Mouse (Mus musculus): ENCODE measurements around the gene Slfn5.
"Not testable (repeated sequence)": the region's sequence is repeated elsewhere in the genome, so short reads cannot be mapped to it uniquely, and the experiment has no call there.

The Slfn5 gene

DNA sequence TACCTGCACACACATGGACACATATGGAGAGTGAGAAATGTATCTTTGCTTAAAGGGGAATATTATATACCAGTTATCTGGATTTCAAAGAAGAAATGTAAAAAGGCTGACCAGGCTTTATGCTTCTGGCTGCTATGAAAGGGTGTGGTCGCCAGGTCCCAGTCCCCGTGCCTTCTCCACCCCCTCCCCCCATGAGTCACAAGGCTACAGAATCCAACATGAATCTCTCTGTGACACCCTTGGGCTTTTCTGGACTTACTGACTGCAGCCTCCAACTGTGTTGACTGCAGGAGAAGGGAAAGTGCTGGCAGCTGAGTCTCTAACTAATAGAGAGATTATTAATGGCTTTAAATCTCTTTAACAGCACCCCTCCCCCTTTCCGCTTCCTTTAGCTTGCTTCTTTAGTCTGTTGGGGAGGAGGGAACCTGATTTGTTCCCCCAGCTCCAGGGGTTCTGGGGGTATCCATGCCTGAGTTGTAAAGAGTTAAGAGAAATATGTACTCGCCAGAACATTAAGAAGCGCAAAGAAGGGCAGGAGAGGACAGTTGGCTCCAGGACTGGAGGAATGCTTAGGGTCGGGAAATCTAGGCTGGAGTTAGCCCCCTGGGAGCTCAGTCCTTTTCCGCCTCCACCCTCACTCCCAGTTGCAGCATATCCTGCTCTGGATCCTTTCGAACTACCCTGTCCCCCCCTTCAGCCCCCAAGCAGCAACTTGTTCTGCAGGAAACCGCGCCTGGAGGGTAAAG, at the start of gene Slfn5:
Slfn5 (plus strand) TSS at position 614 of the 746 bp plus-strand sequence.
- DNase-seq (ENCODE audit: low read depth) = no peak

DNA sequence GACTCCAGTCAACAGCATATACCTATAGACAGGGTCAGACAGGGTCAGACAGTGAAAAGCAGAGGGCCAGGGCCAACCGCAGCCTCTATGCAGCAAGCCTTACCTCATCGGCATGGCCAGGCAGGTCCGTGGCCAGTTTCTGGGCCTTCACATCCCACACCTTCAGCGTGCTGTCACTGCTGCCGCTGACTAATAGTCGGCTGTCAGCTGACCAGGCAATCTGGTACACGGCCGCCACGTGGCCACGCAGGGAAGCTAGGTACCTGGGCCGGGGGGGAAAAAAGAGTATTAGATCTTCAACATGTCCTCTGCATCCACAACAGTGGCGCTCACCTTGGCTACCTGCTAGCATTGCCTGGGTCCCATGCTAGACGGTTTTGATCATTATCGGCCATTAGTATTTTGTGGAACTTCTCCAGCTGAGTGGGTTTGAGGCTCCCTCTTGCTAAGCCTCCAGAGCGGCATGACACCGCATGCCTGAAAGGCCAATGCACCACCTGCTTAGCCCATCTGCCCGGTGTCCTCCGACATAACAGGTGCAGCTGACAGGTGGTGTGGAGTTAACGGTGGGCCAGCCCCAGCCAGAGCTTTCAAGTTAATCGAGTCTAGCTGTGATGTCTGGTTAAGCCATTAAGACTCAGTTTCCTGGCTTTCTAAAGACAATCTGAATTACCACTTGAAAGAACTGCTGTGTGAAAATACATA, 49.4 kb upstream of the Slfn5 start:
- DNase-seq (ENCODE audit: low read depth) = no peak

DNA sequence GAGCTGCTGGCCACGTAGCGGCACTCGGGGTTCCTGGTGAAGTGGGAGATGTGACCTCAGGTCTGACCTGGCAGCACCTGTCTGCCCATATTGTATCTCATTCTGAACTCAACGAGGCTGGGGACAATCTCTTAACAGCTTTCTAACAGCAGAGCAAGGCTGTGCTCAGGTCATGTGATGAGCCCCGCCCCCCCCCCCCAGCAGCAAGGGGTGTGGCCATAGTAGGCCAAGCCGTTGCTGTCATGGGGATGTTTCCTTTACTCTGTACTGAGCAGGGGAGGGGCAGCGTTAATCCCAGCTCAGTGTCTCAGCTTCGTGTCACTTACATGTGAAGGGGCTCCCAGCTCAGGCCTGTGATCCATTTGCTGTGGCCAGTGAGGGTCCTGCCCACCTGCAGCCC, 46.2 kb upstream of the Slfn5 start:
- no peak for DNase-seq (ENCODE audit: low read depth)

DNA sequence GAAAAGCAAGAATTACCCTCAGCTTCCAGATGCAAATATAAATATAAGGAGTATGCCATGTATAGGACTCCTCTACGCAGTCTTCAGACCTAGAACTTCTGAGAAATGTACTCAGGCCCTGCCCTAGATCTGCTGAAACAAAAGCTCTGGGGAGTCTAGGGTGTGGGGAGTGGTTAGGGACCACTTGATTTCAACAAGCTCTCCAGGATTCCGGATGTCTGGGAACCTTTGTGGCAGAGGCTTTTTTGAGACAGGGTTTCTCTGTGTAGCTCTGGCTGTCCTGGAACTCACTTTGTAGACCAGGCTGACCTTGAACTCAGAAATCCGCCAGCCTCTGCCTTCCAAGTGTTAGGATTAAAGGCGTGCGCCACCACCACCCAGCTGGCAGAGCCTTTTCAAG, 45.3 kb upstream of the Slfn5 start:
- no peak for DNase-seq (ENCODE audit: low read depth)

DNA sequence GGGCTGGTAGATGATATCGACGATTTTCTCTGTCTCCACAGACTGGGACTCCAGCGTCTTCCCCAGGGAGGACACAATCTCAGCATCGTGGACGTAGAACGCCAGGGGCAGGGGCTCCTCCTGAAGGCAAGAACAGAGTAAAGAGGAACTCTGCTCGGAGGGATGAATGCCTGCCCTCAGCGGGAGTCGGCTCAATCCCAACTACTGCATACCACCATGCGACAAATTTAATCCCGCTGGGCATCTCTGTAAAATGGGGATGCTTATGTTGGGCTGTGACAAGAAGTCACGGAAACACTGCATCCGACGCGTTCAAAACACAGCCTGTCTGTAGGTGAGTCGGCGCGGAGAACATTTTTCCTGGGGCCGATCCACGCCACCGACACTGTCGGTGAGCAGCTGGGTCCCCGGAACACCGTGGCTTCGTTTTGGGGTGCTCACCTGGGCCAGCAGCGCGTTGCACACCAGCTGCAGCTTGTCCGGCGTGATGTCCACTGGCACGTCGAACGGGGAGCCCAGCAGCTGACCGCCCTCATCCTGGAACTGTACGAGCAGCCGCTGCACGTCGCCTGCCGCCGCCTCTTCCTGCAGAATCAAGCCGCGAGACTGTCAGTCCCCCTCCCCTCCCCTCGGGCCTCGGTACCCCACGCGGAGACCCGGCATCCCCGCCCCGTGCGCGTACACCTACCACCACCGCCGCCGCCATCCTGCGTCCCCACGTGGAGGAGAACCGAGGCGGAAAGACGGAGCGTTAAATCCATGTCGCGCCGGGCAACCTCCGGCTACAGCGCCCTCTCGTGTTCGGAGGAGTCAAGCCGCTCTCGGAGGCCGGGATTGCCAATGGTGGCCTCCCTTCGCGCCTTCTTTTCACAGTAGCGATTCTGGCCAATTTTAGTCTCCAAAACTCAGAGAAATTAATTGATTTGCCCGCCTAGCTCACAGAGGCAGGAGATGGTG, 43.2 kb upstream of the Slfn5 start, which contains the start of gene Nle1:
Nle1 (minus strand) TSS at position 761 of the 957 bp plus-strand sequence.
- DNase-seq (ENCODE audit: low read depth) = peak; percentile 93

DNA sequence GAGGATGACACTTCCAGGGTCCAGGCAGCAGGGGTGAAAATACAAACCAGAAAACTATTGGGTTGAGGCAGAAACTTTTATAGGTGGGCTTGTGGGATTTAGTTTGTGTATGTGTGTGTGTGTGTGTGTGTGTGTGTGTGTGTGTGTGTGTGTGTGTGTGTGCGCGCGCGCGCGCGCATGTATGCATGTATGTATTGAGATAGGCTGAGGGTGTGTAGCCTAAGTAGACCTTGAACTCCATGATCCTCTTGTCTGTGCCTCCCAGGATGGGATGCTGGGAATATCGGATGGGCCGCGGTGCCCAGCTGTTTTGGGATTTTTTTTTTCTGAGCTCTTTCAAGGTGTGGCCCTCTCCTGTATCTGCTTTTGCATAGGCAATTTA, 42.5 kb upstream of the Slfn5 start:
- no peak for DNase-seq (ENCODE audit: low read depth)

DNA sequence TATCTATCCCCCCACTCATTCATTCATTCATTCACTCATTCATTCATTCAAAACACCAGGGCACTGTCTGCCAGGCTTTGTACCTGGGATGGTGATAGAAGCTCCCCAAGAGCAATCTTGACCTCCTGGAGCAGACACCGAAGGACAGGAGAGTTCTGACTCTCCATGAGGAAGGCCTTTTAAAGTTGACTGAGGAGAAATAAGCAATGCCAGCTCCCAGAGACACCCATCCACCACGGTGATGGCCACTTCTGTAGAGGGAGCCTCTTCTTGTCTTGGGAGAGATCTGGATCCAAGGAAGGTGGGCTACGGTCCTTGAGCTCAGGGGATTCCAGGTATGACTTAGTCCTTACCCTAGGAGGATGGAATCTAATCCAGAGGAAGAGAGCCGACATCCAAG, 40.9 kb upstream of the Slfn5 start, which contains the start of gene Unc45b:
Unc45b (plus strand) TSS at position 301 of the 400 bp plus-strand sequence.
- DNase-seq (ENCODE audit: low read depth) = no peak

DNA sequence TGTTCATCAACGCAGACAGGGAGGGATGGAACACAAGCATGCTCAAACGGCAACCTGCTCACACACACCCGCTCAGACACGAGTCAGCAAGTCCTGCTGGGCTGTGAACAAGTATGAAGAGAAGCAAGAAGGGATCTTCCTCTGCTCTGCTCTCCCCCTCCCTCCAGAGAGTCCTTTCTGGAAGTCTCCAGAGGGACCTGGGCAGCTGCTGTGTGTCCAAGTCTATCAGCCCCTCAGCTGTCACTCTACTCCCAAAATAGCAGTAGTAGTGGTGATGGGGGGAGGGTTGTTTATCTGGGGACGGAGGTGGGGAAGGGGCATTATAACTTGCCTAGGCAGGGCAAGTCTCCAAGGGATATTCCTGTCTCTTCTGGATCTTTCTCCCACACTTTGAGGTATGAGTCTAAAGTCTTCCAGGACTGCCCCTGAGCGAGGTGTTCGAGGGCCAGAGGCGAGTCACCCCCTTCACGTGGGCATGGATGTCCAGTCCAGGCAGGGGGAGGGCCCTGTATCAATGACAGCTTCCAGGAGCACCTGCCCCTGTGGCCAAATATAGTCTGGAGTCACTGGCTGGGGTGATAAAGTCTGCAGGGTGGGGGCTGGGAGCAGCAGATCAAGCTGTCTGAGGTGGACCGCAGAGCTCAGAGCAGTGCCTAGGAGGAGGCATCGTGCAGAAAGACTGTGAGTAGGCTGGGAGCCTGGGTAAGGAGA, 40.3 kb upstream of the Slfn5 start:
- DNase-seq (ENCODE audit: low read depth) = no peak

DNA sequence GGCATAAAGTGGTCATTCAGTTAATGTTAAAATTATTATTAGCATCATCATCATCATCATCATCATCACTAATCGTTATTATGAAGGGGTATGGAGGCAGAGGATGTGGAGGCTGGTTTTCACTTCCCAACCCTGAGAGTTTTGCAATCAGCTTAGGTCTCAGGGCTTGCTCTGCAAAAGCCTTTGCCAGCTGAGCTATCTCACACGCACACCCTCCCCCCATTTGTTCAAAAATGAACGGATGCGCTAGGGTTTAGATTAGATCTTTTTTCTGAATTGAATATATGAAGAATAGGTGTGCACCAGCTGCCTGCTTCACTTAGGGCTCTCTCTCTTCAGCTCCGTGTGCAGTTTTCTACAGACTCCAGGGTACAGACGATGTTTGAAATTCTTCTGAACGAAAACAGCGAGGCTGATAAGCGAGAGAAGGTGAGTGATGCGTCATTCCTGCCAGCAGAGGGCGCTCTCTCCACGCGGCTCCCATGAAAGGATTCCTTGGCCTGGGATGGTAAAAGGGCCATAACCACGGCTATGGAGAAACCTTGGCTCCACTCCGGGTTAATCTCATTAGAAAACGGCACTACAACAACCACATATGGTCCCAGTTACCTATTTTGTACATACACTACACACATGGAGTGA, 36.3 kb upstream of the Slfn5 start:
- DNase-seq (ENCODE audit: low read depth) = peak; percentile 68

DNA sequence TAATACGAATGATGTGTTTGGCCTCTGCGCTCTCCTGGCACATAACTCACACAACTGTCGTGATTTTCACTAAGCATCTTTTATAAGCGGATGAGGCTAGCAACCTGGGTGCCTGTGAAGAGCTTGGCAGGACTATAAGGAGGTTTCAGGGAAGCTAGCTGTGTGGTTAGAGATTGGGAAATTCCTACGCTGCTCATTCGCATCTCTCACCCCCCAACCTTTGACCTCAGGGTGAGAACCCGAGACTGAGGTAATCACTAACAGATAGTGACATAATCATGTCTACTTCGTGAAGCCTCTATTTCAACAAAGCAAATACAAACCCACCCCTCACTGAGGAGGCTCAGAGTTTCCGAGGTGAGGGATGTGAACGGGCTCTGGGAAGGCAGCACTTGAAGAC, 30.4 kb upstream of the Slfn5 start:
- DNase-seq (ENCODE audit: low read depth) = no peak

DNA sequence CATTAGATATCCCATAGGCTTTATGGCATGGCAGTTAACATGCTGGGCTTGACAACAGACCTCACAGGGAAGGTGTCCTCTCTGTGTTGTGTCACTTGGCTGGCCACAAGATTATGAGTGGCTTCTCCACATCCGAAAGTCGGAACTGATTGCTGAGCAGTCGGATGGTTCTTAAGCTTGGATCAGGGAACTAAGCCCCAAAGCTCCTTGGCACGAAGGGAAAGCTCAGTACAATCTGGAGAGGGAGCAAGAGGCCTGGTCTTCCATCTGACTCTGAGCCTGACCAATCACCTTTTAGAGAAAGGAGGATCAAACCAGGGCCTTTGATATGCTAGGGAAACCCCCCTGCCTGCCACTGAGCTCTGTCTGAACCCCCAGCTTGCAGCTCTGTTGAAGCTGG, 29.5 kb upstream of the Slfn5 start:
- DNase-seq (ENCODE audit: low read depth) = no peak

DNA sequence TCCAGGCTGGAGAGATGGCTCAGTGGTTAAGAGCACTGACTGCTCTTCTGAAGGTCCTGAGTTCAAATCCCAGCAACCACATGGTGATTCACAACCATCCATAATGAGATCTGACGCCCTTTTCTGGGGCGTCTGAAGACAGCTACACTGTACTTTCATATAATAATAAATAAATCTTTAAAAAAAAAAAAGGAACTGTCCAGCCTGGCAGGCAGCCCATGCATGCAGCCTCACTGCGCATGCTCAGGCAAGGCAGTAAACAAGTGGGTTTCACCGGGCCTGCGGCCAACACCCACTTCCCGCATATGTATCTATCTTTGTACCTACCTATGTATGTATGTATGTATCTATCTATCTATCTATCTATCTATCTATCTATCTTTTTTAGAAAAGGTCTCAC, 27.2 kb upstream of the Slfn5 start:
- DNase-seq (ENCODE audit: low read depth) = not testable (repeated sequence)

DNA sequence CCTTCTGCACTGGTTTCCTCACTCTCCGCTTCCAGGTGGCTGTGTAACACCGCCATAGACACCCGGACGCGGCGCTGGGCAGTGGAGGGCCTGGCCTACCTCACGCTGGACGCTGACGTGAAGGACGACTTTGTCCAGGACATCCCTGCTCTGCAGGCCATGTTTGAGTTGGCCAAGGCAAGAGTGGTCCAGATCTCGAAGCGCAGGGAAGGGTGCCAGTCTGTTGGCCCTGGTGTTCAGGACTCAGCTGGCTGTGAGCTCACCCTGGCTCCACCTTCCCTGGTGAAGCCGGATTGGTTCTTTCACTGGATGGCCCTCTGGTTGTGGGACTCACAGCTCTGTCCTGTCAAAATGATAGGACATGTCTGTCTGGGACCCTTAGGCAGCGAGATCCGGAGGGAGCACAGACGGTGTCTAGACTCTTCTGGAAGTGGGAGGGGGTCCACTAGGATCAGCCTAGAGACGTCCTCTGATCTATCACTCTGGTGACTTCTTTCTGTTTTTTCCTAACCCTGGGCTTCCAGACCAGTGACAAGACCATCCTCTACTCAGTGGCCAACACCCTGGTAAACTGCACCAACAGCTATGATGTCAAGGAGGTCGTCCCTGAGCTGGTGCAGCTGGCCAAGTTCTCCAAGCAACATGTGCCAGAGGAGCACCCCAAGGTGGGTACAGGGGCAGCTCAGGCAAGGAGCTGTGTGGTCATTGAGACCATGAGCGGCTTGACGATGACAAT, 22.1 kb upstream of the Slfn5 start:
- no peak for DNase-seq (ENCODE audit: low read depth)

DNA sequence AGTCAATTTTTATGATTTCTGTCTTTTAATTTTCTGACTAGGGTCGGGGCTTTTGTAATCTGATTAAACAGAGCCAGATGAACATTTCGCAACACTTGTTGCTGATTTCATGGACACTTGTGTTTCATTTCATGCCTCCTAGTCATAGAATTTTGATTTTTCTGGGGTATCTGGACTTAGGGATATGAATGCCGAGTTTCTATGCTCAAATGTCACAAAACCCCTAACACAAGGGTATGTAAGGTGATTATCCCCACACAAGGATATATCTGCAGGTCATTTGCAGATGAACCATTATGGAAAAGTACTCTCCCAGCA, 21.6 kb upstream of the Slfn5 start:
- DNase-seq (ENCODE audit: low read depth) = no peak

DNA sequence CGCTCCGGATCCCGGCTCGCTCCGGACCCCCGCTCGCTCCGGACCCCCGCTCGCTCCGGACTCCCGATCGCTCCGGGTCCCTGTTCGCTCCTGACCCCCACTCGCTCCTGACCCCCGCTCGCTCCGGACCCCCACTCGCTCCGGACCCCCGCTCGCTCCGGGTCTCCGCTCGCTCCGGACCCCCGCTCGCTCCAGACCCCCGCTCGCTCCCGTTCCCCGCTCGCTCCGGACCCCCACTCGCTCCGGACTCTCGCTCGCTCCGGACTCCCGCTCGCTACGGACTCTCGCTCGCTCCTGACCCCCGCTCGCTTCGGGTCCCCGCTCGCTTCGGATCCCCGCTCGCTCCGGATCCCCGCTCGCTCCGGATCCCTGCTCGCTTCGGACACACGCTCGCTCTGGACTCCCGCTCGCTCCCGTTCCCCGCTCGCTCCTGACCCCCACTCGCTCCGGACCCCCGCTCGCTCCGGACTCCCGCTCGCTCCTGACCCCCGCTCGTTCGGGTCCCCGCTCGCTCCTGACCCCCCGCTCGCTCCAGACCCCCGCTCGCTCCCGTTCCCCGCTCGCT, 20.7 kb upstream of the Slfn5 start:
- not testable (repeated sequence) for DNase-seq (ENCODE audit: low read depth)

DNA sequence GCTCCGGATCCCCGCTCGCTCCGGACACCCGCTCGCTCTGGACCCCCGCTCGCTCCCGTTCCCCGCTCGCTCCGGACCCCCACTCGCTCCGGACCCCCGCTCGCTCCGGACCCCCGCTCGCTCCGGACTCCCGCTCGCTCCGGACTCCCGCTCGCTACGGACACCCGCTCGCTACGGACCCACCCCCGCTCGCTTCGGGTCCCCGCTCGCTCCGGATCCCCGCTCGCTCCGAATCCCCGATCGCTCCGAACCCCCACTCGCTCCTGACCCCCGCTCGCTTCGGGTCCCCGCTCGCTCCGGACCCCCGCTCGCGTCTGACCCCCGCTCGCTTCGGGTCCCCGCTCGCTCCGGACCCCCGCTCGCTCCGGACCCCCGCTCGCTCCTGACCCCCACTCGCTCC, 20.0 kb upstream of the Slfn5 start:
- not testable (repeated sequence) for DNase-seq (ENCODE audit: low read depth)

DNA sequence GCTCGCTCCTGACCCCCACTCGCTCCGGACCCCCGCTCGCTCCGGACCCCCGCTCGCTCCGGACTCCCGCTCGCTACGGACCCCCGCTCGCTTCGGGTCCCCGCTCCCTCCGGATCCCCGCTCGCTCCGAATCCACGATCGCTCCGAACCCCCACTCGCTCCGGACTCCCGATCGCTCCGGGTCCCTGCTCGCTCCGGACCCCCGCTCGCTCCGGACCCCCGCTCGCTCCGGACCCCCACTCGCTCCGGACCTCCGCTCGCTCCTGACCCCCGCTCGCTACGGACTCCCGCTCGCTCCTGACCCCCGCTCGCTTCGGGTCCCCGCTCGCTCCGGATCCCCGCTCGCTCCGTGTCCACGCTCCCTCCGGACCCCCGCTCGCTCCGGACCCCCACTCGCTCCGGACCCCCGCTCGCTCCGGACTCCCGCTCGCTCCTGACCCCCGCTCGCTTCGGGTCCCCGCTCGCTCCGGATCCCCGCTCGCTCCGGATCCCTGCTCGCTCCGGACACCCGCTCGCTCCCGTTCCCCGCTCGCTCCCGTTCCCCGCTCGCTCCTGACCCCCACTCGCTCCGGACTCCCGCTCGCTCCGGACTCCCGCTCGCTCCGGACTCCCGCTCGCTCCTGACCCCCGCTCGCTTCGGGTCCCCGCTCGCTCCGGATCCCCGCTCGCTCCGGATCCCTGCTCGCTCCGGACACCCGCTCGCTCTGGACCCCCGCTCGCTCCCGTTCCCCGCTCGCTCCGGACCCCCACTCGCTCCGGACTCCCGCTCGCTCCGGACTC, 19.3 kb upstream of the Slfn5 start:
- DNase-seq (ENCODE audit: low read depth) = not testable (repeated sequence)

DNA sequence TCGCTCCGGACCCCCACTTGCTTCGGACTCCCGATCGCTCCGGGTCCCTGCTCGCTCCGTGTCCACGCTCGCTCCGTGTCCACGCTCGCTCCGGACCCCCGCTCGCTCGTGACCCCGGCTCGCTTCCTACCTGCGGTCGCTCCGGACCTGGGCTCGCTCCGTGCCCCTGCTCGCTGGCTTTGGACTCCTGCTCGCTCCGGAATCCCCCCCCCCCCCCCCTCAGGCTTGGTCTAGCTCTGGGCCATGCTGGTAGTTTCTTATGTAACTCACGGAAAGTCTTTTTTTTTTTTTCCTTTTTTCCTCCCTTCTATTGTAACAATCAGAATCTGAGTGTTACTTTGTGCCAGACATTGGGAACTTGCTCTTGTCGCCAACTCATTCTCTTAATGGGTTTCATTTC, 18.0 kb upstream of the Slfn5 start:
- no peak for DNase-seq (ENCODE audit: low read depth)

DNA sequence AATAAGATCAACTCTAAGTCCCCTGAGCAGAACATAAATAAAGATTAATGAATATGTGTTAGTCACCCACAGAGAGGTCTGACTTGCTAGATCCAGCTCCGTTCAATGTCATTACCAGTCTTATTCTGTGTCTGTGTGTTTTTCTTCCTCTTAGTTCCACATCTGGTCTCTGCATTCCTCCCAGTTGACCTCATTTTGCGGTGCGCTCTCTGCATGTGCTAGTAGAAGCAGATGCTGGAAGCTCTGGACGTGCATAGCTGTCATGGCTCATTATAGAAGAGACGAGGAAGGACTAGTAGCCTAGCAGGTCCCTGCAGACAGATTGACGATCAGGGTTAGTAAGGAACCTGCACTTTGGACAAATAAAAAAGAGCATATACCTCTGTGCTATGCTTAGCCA, 7.8 kb upstream of the Slfn5 start:
- no peak for DNase-seq (ENCODE audit: low read depth)

DNA sequence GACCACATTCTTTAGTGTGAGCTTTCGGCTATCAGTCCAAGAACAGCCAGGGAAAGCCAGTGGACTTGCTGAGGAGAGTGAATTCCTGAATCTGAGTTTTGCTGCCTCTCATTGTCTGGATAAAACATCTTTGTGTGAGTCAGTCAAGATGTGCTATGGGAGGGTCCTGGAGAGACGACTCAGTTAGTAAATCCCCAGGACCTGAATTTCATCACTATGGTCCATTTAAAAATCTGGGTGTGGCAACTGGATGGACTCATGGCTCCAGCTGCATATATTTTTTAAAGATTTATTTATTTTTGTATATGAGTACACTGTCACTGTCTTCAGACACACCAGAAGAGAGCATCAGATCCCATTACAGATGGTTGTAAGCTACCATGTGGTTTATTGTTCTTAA, 5.5 kb upstream of the Slfn5 start:
- DNase-seq (ENCODE audit: low read depth) = no peak
